Mouse (Mus musculus) testis, adult 2 months (tissue): ENCODE results near the gene Fbxl3.

Experiments
- CTCF ChIP-seq: fragments of 200-500 bp; IDR thresholded peaks from 2 replicates; pipeline ENCODE4 v1.5.1; 2012; ENCODE audit warnings: low read depth, mild to moderate bottlenecking, inconsistent platforms, low read length, moderate library complexity; ENCODE audit not compliant: control insufficient read depth, insufficient read depth, insufficient replicate concordance
- POLR2A ChIP-seq: fragments of 200-500 bp; IDR thresholded peaks from 2 replicates; pipeline ENCODE4 v1.6.1; 2012; ENCODE audit warnings: low read depth, mild to moderate bottlenecking, inconsistent platforms, low read length, moderate library complexity; ENCODE audit not compliant: control insufficient read depth

DNA sequence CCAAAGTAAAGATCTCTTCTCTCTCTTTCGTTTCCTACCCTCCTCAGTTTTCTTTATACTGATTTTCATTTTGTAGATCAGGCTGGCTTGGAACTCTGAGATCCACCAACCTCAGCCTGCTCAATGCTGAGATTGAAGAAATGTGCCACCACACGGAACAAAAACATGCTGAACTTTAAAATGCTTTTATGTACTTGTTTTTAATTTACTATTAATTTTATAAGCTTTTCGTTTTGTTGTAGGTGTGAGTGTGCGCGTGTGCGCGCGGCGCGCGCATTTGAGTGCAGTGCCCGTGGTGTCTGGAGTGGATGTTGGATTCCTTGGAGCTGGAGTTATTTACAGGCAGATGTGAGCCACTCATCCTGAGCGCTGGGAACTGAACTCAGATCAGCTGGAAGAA, 930 bp upstream of the Fbxl3 start:
- TF ChIP-seq CTCF (no peak), POLR2A (no peak)
